Mouse (Mus musculus) erythroblast, embryonic 14.5 days (primary cell): ENCODE data around the gene Nxpe5. TPM values are rescaled to one million over a fixed set of nuclear protein-coding genes. Genes with fewer than 3 reads are reported as not detected.

Experiments used
- H3K27me3 ChIP-seq: 2 replicates; pipeline ENCODE4 v1.6.1; 2012; ENCODE audit warnings: inconsistent platforms; ENCODE audit not compliant: control insufficient read depth
- H3K36me3 ChIP-seq: 2 replicates; pipeline ENCODE4 v1.6.1; 2012; ENCODE audit warnings: mild to moderate bottlenecking, inconsistent platforms; ENCODE audit not compliant: control insufficient read depth
- H3K4me1 ChIP-seq: 2 replicates; pipeline ENCODE4 v1.6.1; 2012; ENCODE audit warnings: inconsistent platforms; ENCODE audit not compliant: control insufficient read depth
- H3K4me3 ChIP-seq: replicated peaks from 2 replicates; pipeline ENCODE3; 2012; ENCODE audit warnings: moderate library complexity, mild to moderate bottlenecking, inconsistent platforms
- H3K9me3 ChIP-seq: 2 replicates; pipeline ENCODE4 v1.6.1; 2012; ENCODE audit warnings: low read length, inconsistent platforms, mixed read lengths; ENCODE audit not compliant: control insufficient read depth
- GATA1 ChIP-seq: IDR thresholded peaks from 2 replicates; pipeline ENCODE4 v1.6.1; 2012; ENCODE audit warnings: low read length, inconsistent platforms, mixed read lengths
- TAL1 ChIP-seq: IDR thresholded peaks from 3 replicates; pipeline ENCODE4 v1.6.1; 2012; ENCODE audit warnings: low read length, inconsistent platforms, mixed read lengths
- polyA plus RNA-seq: library from polyadenylated mRNA; stranded (reverse); fragments of >175 nt; gene quantifications from 2 replicates; pipeline ENCODE4 v1.2.3, GENCODE M21; 2012

Nxpe5 gene
- not detected in 2 replicates for polyA plus RNA-seq

DNA sequence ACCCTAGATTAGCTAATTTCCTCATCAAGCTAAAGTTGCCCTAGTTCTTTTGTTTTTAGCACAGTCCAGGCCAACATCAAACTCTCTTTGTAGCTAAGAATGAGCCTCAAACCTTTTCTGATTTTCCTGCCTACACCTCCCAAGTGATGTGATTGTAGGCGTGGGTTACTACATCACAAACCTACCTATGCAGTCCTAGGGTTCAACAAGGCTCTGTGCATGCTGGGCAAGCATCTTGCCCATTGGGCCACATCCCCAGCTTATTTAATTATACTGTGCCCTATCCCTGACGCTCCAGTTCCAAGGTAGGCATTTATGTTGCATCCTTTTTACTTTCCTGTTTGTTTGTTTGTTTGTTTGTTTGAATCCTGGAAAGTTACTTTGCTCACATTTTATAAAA, at the start of gene Nxpe5:
Gene Nxpe5 (plus strand): TSS at position 199 of the 400 bp plus-strand sequence.
- TF ChIP-seq TAL1 (no peak), GATA1 (no peak)
- no peaks in the 10 kb centered on the region for H3K4me1 ChIP-seq
- H3K9me3 ChIP-seq = no peaks in the 10 kb centered on the region
- H3K27me3 ChIP-seq = no peaks in the 10 kb centered on the region
- no peaks in the 10 kb centered on the region for H3K36me3 ChIP-seq
- H3K4me3 ChIP-seq = no peak within 1 kb of the TSS

DNA sequence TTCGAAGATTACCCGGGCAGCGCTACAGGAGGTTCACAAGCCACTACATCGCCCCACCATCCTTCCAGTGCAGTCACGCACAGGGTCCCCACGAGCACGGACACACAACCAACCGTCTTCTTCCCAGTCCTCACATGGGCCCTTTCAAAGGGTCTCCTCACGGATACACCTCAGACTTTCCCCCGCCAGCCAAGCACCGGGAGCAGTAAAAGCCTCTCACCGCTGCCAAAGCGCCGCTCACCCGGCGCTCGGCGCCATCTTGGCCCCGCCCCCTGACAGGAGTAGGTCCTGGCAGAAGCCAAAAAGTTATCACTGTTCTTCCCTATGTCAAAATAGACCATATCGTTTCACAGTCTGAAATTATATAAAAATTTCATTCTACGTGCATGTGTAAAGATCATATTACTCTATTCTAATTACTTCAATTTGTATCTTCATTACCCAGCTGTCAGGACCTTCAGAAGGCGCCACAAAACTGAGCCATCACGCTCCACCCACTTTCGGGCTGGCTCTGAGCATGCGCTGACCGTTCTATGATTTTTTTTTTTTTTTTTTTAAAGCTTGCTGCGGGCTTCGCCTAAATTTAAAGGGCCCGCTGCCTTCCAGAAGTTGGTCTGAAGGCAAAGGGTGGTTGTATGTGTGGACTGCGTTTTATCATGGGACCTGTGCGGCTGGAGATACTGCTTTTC, 38.6 kb upstream of the Nxpe5 start, which contains the start of the genes Taf6 and Cnpy4:
Gene Taf6 (minus strand): TSS at position 502 of the 689 bp plus-strand sequence.
Gene Cnpy4 (plus strand): TSS at position 536 of the 689 bp plus-strand sequence.
- Histone ChIP-seq H3K9me3 (no peaks in the 10 kb centered on the region), H3K4me1 (peaks cover 33% of the 10 kb centered on the region), H3K27me3 (no peaks in the 10 kb centered on the region), H3K36me3 (peaks cover 45% of the 10 kb centered on the region), H3K4me3 (peak within 1 kb of the TSS; percentile 90)
- no peak for TF ChIP-seq TAL1
- no peak for TF ChIP-seq GATA1

DNA sequence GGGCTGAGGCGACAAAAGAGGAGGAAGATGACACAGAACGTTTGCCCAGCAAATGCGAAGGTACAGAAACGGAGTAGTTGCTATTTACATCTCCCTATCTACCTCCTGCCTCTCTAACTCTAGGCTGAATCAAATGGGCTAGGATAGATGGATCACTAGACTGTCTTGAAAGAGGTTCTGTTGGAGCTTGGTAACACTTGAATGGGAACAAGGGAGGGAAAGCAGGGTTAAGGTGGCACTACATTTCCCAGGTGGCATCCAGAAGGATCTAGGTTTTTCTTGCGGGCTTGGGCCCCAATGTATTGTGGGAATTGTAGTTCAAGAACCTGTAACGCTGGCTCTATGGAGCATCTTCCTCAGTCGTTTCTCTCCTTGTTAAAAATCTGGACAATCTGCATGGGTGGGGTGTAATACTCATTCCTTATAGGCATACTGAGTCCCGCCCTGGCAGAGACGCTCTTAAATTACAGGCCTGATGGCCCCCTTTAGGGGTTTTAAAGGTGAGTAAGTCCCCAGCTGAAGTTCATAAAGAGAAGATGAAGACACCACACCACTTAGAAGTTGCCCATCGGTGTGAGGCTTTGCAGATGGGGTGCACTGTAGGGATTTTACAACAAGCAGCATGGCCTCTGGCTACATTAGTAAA, 37.9 kb upstream of the Nxpe5 start:
- Histone ChIP-seq H3K4me3 (peak overlapping the region; percentile 90), H3K9me3 (no peaks in the 10 kb centered on the region), H3K4me1 (peaks cover 33% of the 10 kb centered on the region), H3K36me3 (peaks cover 45% of the 10 kb centered on the region), H3K27me3 (no peaks in the 10 kb centered on the region)
- TF ChIP-seq GATA1 (no peak), TAL1 (no peak)

DNA sequence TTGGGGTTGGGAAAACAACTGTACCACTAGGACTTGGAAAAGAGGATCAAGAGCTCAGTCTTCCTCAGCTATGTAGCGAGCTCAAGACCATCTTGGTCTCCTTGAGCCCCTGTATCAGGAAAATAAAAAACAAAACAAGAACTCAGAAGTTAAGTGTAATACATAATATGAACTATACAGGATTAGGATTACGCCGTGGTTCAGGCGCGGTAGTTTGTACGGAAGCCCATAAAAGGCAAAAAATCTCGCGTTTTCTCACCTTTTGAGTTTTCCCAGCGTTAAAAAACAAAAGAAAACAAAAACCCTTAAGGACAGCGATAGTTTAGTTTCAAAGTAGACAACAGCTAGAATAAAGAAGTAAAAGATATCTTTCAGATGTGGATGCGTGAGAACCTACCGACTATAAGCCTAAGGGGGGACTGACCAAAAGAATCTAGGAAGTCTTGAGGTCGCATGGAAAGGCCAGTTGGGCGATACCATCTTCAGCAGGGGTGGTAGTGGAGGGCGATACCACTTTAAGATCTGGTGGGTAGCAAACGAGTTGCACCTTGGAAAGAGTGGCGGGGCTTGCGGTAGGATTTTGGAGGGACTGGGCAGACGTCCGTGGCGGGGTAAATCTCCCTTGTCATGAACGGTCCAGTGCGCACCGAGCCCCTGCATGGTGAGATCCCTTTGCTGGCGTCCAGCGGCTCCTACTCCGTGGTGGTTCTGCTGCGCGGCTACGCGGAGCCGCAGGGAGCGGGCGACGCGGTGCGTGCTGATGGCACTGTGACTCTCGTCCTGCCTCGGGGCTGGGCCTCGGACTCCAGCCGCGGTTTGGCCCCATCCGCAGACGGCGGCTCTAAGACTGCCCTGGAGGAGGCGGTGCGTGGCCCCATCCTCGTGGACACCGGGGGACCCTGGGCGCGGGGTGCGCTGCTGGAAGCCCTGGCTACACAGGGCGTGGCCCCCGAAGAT, 31.6 kb upstream of the Nxpe5 start, which contains the start of gene Mblac1:
Gene Mblac1 (plus strand): TSS at position 544 of the 957 bp plus-strand sequence.
- peak within 1 kb of the TSS; percentile 95 for H3K4me3 ChIP-seq
- H3K36me3 ChIP-seq = peaks cover 33% of the 10 kb centered on the region
- H3K4me1 ChIP-seq = peaks cover 31% of the 10 kb centered on the region
- no peaks in the 10 kb centered on the region for H3K9me3 ChIP-seq
- TF ChIP-seq TAL1 = no peak
- H3K27me3 ChIP-seq = no peaks in the 10 kb centered on the region

DNA sequence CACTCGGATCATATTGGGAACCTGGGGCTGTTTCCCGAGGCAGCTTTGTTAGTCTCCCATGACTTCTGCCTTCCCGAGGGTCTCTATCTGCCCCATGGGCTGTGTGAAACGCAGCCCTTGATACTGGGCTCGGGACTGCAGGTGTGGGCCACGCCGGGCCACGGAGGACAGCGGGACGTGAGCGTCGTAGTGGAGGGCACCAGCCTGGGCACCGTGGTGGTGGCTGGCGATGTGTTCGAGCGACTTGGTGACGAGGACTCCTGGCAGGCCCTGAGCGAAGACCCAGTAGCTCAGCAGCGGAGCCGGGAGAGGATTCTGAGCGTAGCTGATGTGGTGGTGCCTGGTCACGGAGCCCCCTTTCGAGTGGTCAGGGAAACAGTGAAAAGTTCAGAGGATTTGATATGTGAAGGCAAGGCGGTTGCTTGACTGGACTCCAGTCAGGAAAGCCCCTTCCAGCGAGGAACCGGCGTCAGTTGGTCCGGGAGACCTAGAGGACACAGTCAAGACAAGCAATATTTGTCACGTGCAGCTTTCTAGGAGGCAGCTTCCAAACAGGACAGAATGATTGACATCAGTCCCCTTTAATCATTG, 30.8 kb upstream of the Nxpe5 start:
- Histone ChIP-seq H3K27me3 (no peaks in the 10 kb centered on the region), H3K9me3 (no peaks in the 10 kb centered on the region), H3K4me1 (peaks cover 27% of the 10 kb centered on the region), H3K4me3 (peak overlapping the region; percentile 95), H3K36me3 (peaks cover 28% of the 10 kb centered on the region)
- TF ChIP-seq TAL1 (no peak), GATA1 (no peak)

DNA sequence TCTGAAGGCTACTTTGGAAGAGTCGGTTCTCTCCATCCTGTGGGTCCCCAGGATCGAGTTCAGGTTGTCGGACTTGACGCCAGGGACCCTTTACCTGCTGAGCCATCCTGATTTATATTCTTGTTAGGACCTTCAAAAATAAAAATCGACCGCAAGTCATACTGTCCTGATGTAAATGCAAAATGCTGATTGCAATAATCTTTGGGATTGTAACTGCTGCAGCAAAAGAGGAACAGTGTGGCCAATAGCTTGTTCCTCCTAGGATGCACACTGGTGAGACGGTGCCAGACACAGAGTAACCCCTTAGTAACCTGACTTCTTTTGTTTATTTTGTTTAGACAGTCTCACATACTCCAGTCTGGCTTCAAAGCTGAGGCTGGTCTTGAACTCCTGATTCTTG, 30.2 kb upstream of the Nxpe5 start:
- H3K4me3 ChIP-seq = peak overlapping the region; percentile 95
- H3K27me3 ChIP-seq = no peaks in the 10 kb centered on the region
- H3K36me3 ChIP-seq = peaks cover 23% of the 10 kb centered on the region
- no peaks in the 10 kb centered on the region for H3K9me3 ChIP-seq
- H3K4me1 ChIP-seq = peaks cover 27% of the 10 kb centered on the region
- TF ChIP-seq TAL1 = no peak
- no peak for TF ChIP-seq GATA1

DNA sequence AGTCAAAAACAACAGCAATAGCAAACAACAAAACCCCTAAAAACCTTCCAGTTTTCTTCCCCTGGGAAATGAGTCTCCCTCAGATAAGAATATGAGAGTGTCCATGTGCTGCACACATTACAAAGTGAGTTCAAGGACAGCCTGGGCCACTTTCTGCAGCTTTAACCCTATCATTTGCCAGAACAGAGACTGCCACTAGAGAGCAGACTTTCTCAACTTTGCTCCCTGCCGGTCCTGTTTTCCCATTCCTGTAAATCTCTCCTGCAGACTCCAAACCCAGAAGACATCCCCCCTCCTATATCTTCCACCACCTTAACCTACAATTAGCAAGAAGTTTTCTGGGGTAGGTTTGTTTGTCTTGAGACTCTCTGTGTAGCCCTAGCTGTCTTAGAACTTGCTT, 26.1 kb upstream of the Nxpe5 start:
- Histone ChIP-seq H3K4me1 (peaks cover 12% of the 10 kb centered on the region), H3K27me3 (no peaks in the 10 kb centered on the region), H3K36me3 (no peaks in the 10 kb centered on the region), H3K4me3 (no peak overlapping the region), H3K9me3 (peaks cover 6% of the 10 kb centered on the region)
- TF ChIP-seq GATA1 = no peak
- TF ChIP-seq TAL1 = no peak

DNA sequence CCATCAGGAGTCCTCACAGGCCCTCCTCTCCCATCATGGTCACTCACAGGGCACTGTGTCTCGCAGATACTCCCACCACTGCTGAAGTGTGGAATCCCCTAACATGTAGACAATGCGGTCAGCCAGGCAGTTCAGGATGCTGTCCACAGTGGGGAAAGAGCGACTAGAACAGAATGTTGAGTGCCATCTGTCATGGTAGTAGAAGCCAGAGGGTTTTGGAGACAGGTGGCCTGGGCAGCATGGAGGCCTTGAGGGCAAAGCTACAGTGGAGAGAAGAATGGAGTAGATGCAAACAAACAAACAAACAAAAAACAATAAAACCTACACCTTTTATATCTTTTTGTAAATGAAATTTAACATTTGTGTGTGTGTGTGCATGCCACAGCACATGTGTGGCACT, 23.6 kb upstream of the Nxpe5 start:
- Histone ChIP-seq H3K4me3 (no peak overlapping the region), H3K36me3 (no peaks in the 10 kb centered on the region), H3K4me1 (no peaks in the 10 kb centered on the region), H3K9me3 (peaks cover 11% of the 10 kb centered on the region), H3K27me3 (no peaks in the 10 kb centered on the region)
- TF ChIP-seq GATA1 = no peak
- TF ChIP-seq TAL1 = no peak
